Mouse (Mus musculus) liver, embryonic 14.5 days (tissue): ENCODE data around the gene Dpagt1. TPM values are rescaled to one million over a fixed set of nuclear protein-coding genes. Genes with fewer than 3 reads are reported as not detected.
"Not testable (repeated sequence)": the region's sequence is repeated elsewhere in the genome, so short reads cannot be mapped to it uniquely, and the experiment has no call there.

Experiments used
- ATAC-seq: fragments of 200-750 bp; cut with Nextera tagmentation; 2 replicates; pipeline ENCODE4 v1.8.0; 2017; ENCODE audit warnings: moderate number of reproducible peaks, mild to moderate bottlenecking, moderate library complexity; ENCODE audit not compliant: insufficient read depth
- DNase-seq, 3 experiments: peaks; one replicate each; pipeline ENCODE4 v3.0.0-alpha.2; 2012 to 2013; ENCODE audit warnings: low read depth in 3 of 3, low spot score in 3 of 3
- H3K27ac ChIP-seq: fragments of 300-500 bp; sonication (generic); 2 replicates; pipeline ENCODE4 v1.5.1; 2014; ENCODE audit warnings: moderate library complexity, mild to moderate bottlenecking, control low read depth, inconsistent platforms
- H3K27me3 ChIP-seq: fragments of 300-500 bp; sonication (generic); 2 replicates; pipeline ENCODE4 v1.6.1; 2014; ENCODE audit warnings: mild to moderate bottlenecking, low read length, moderate library complexity; ENCODE audit not compliant: control insufficient read depth, insufficient read depth
- H3K36me3 ChIP-seq: fragments of 300-500 bp; sonication (generic); replicated peaks from 2 replicates; pipeline ENCODE4 v1.6.1; 2014; ENCODE audit warnings: low read depth; ENCODE audit not compliant: control insufficient read depth, insufficient read depth
- H3K4me1 ChIP-seq, 2 experiments: fragments of 200-500 bp in 1 of 2; fragments of 300-500 bp in 1 of 2; sonication (generic) in 1 of 2; replicated peaks; 2 replicates each; pipeline ENCODE4 v1.6.1; 2012 to 2014; ENCODE audit warnings: antibody characterized with exemption in 1 of 2, inconsistent platforms in 1 of 2, low read length in 1 of 2; ENCODE audit not compliant: control insufficient read depth in 2 of 2, insufficient read depth in 2 of 2
- H3K4me2 ChIP-seq: fragments of 300-500 bp; sonication (generic); 2 replicates; pipeline ENCODE4 v1.6.1; 2014; ENCODE audit warnings: low read depth, mild to moderate bottlenecking, control low read depth, moderate library complexity
- H3K4me3 ChIP-seq, 2 experiments: fragments of 200-500 bp in 1 of 2; fragments of 300-500 bp in 1 of 2; sonication (generic) in 1 of 2; 2 replicates each; pipeline ENCODE4 v1.5.1; 2012 to 2014; ENCODE audit warnings: low read depth in 2 of 2, low read length in 2 of 2, mild to moderate bottlenecking in 2 of 2, control low read depth in 1 of 2, inconsistent platforms in 1 of 2, moderate library complexity in 1 of 2; ENCODE audit not compliant: insufficient read depth in 1 of 2
- H3K9ac ChIP-seq: fragments of 300-500 bp; sonication (generic); replicated peaks from 2 replicates; pipeline ENCODE4 v1.6.1; 2014; ENCODE audit warnings: mild to moderate bottlenecking, control low read depth, moderate library complexity
- H3K9me3 ChIP-seq: fragments of 300-500 bp; sonication (generic); 2 replicates; pipeline ENCODE4 v1.6.1; 2016; ENCODE audit warnings: low read length, mixed read lengths; ENCODE audit not compliant: control insufficient read depth
- CTCF ChIP-seq: IDR thresholded peaks from 2 replicates; pipeline ENCODE4 v1.5.1; 2016; ENCODE audit warnings: antibody characterized with exemption, low read depth, control low read depth
- EP300 ChIP-seq: IDR thresholded peaks from 2 replicates; pipeline ENCODE4 v1.6.1; 2016; ENCODE audit warnings: antibody characterized with exemption, low read depth
- WGBS: fragments of 180-500 bp; shearing (Covaris S2); extraction: QIAGEN DNeasy Blood & Tissue Kit; methylation state at CpG from one replicate; pipeline ENCODE4 v1.1.7; 2014; ENCODE audit not compliant: insufficient replicate concordance; 5-methylcytosine and 5-hydroxymethylcytosine counted together
- polyA plus RNA-seq, 2 experiments: library from polyadenylated mRNA; depleted of rRNA in 1 of 2; stranded (reverse) in 1 of 2; unstranded in 1 of 2; fragments of >200 nt; fragmentation: Nextera tagmentation in 1 of 2; extraction: Ambion mirVana in 1 of 2; gene quantifications; 2 replicates each; pipeline versions ENCODE4 v1.2.1 to v1.2.3; 2012 to 2014

Gene Dpagt1
- polyA plus RNA-seq, 2 experiments, result 16.4 to 20.2 TPM

DNA sequence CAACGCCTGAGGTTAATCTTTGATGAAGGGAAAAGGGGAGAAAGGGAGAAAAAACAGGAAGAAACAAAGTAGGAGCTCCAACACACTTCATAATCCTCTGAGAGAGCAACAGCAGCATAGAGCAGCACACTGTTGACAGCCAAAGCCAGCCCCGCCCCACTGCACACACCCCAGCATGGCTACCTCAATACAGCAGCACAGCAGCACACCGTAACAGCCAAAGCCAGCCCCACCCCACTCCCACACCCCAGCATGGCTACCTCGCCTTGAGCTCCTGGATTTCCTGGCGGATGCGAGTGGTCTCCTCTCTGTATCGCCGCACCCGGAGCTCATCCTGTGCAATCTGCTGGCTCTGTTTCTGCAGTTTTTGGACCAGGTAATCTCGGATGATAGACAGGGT, 26.5 kb downstream of the Dpagt1 start:
- H3K4me1 ChIP-seq, result no peaks in the 10 kb centered on the region
- no peak overlapping the region for H3K4me3 ChIP-seq
- no peak overlapping the region for H3K9ac ChIP-seq
- TF ChIP-seq EP300 (no peak), CTCF (no peak)
- ATAC-seq (no peak), DNase-seq (no peak)
- no peak overlapping the region for H3K4me2 ChIP-seq
- no peak overlapping the region for H3K27ac ChIP-seq
- peaks cover 73% of the 10 kb centered on the region for H3K36me3 ChIP-seq
- 85% methylated on average over 10 of the region's 10 CpGs for WGBS
- H3K27me3 ChIP-seq, result no peaks in the 10 kb centered on the region
- H3K9me3 ChIP-seq, result no peaks in the 10 kb centered on the region

DNA sequence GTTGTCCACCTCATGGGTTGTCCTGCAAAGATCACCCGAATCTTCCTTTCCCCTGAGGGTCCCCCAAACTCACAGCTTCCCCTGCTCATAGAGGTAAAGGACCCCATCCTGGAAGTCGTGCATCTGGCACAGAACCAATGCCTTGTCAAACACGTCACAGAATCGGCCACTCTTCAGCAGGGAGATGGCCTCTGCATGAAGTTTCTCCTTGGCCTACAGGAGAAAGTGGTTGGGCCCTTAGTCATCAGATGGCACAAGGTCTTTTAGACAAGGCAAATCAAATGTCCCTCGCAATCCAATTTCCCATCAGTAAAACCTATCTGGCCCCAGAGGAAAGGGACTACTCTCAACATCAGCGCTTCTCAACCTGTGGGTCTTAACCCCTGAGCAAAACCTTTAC, 27.3 kb downstream of the Dpagt1 start:
- ATAC-seq (no peak), DNase-seq (no peak)
- Histone ChIP-seq H3K9ac (no peak overlapping the region), H3K36me3 (peaks cover 73% of the 10 kb centered on the region), H3K4me1 (no peaks in the 10 kb centered on the region), H3K9me3 (no peaks in the 10 kb centered on the region), H3K4me2 (no peak overlapping the region), H3K27ac (no peak overlapping the region), H3K4me3 (no peak overlapping the region), H3K27me3 (no peaks in the 10 kb centered on the region)
- 82% methylated on average over 6 of the region's 6 CpGs for WGBS
- no peak for TF ChIP-seq CTCF
- no peak for TF ChIP-seq EP300

DNA sequence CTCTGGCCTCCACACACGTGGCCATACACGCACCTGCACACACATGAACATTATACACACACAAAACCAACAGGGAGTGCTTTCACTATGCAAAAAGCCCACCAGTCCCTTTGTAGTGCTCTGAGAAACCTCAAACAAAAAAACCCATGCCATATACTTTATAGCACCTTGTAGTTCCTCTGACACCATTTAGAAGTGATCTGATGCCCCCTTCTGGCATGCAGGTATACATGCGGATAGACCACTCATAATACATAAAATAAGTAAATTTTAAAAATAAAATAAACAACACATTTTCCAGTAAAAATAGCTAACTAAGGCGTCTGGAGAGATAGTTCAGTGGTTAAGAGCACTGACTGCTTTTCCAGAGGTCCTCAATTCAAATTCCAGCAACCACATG, 31.4 kb downstream of the Dpagt1 start:
- peak in 1 of 3 experiments; percentile 54 for DNase-seq
- no peak overlapping the region for H3K27ac ChIP-seq
- no peaks in the 10 kb centered on the region for H3K27me3 ChIP-seq

DNA sequence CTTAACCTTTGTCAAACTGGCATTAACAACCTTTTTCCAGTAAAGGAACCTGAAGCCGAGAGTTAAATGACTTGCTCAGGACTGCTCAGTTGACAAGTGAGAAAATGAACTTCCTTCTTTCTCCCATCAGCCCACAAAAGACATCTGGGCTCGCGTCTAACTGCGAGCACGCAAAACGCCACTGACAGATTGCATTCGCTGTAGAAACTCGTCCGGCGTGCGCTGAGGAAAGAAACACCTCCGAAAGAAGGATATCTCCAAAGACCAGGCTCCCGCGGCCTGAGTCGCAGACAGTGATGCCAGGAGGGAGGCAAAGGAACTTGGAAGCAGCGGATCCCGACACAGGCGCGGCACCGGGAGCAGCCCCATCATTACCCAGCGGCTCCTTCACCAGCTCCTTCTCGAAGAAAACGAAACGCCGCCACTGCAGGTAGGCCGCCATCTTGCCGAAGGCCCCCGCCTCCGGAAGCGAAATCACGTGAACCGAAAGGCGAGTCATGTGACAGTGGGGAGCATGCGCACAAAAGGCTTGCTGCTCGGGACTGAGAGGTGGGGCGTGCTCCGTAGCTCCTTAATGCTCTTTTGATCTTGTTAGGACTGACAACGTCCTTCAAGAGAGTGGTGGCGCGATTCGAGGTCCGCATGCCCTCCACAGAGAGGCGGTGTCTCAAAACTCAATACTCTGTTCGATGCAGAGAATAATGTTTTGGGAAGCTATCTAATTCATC, 35.5 kb downstream of the Dpagt1 start, which contains the start of gene Vps11:
TSS of gene Vps11 (minus strand) at position 481 of the 728 bp plus-strand sequence.
- peak; percentile 94 to 96 (median 95) for DNase-seq
- under 1% methylated on average over 44 of the region's 44 CpGs for WGBS
- Histone ChIP-seq H3K27me3 (no peaks in the 10 kb centered on the region), H3K9me3 (no peaks in the 10 kb centered on the region), H3K27ac (peak within 1 kb of the TSS; percentile 77), H3K4me2 (peak within 1 kb of the TSS; percentile 86), H3K4me1 (peaks cover 6 to 7% of the 10 kb centered on the region in 2 experiments; a peak in 3 of 4 replicates), H3K4me3 (peak within 1 kb of the TSS; percentile 91 to 93), H3K9ac (peak within 1 kb of the TSS; percentile 82), H3K36me3 (peaks cover 26% of the 10 kb centered on the region)
- 0 out of 2 replicates have a peak, but pooled peaks have one; percentile 15 for TF ChIP-seq EP300
- peak; percentile 31; the same call in 1 of the 2 replicates for TF ChIP-seq CTCF
- peak; percentile 88 for ATAC-seq

More for the DNA sequence above, 31.4 kb downstream of the Dpagt1 start:
- ATAC-seq, result no peak
- H3K9me3 ChIP-seq, result no peaks in the 10 kb centered on the region
- no peak overlapping the region for H3K4me3 ChIP-seq
- no peak overlapping the region; the same call in 1 of the 2 replicates for H3K9ac ChIP-seq
- no peak overlapping the region; the same call in 1 of the 2 replicates for H3K4me2 ChIP-seq
- WGBS, result 63% methylated on average over 4 of the region's 4 CpGs
- H3K4me1 ChIP-seq, result peaks cover 6 to 7% of the 10 kb centered on the region in 2 experiments; a peak in 3 of 4 replicates
- TF ChIP-seq EP300, result no peak
- TF ChIP-seq CTCF, result peak; percentile 66
- peaks cover 62% of the 10 kb centered on the region for H3K36me3 ChIP-seq

DNA sequence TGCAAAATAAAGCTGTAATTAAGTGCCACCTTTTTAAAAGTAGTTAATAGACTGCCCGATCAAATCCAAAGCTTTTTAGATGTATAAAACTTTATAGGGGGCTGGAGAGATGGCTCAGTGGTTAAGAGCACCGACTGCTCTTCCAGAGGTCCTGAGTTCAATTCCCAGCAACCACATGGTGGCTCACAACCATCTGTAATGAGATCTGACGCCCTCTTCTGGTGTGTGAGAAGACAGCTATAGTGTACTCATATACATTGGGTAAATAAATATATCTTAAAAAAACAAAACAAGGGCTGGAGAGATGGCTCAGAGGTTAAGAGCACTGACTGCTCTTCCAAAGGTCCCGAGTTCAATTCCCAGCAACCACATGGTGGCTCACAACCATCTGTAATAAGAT, 36.1 kb downstream of the Dpagt1 start:
- not testable (repeated sequence) for H3K9me3 ChIP-seq, H3K27me3 ChIP-seq, DNase-seq, H3K4me1 ChIP-seq
- ATAC-seq, result peak; percentile 44; the same call in 1 of the 2 replicates
- Histone ChIP-seq H3K27ac (peak overlapping the region; percentile 77), H3K4me3 (peak overlapping the region; percentile 91 to 93; a peak in 3 of 4 replicates), H3K9ac (peak overlapping the region; percentile 56), H3K36me3 (peaks cover 21% of the 10 kb centered on the region), H3K4me2 (peak overlapping the region; percentile 86)
- WGBS, result 36% methylated on average over 4 of the region's 4 CpGs
